Mouse (Mus musculus) hindbrain, embryonic 15.5 days (tissue): ENCODE measurements around the gene Pxdn. TPM values are rescaled to one million over a fixed set of nuclear protein-coding genes. Genes with fewer than 3 reads are reported as not detected.

ENCODE experiments used
- ATAC-seq: fragments of 200-750 bp; cut with Nextera tagmentation; 2 replicates; pipeline ENCODE4 v1.8.0; 2017; ENCODE audit warnings: low read depth, moderate number of reproducible peaks, moderate TSS enrichment; ENCODE audit not compliant: low FRiP score
- H3K27ac ChIP-seq: fragments of 300-500 bp; sonication (generic); replicated peaks from 2 replicates; pipeline ENCODE4 v1.5.1; 2015; ENCODE audit warnings: mild to moderate bottlenecking, inconsistent platforms
- H3K27me3 ChIP-seq: fragments of 300-500 bp; sonication (generic); 2 replicates; pipeline ENCODE4 v1.6.1; 2015; ENCODE audit warnings: control low read depth, inconsistent platforms
- H3K36me3 ChIP-seq: fragments of 300-500 bp; sonication (generic); 2 replicates; pipeline ENCODE4 v1.6.1; 2015; ENCODE audit warnings: control low read depth, inconsistent platforms
- H3K4me1 ChIP-seq: fragments of 300-500 bp; sonication (generic); replicated peaks from 2 replicates; pipeline ENCODE4 v1.6.1; 2015; ENCODE audit warnings: control low read depth, inconsistent platforms
- H3K4me2 ChIP-seq: fragments of 300-500 bp; sonication (generic); 2 replicates; pipeline ENCODE4 v1.6.1; 2015; ENCODE audit warnings: moderate library complexity, mild to moderate bottlenecking, inconsistent platforms
- H3K4me3 ChIP-seq: fragments of 300-500 bp; sonication (generic); 2 replicates; pipeline ENCODE4 v1.5.1; 2015; ENCODE audit warnings: mild to moderate bottlenecking, inconsistent platforms
- H3K9ac ChIP-seq: fragments of 300-500 bp; sonication (generic); 2 replicates; pipeline ENCODE4 v1.6.1; 2015; ENCODE audit warnings: inconsistent platforms
- H3K9me3 ChIP-seq: fragments of 300-500 bp; sonication (generic); 2 replicates; pipeline ENCODE4 v1.6.1; 2016; ENCODE audit warnings: control low read depth, inconsistent platforms
- WGBS: fragments of 180-500 bp; shearing (Covaris S2); methylation state at CpG from one replicate; pipeline ENCODE4 v1.1.7; 2015; 5-methylcytosine and 5-hydroxymethylcytosine counted together
- polyA plus RNA-seq: library from polyadenylated mRNA; unstranded; fragments of >200 nt; fragmentation: Nextera tagmentation; extraction: Ambion mirVana; gene quantifications from 2 replicates; pipeline ENCODE4 v1.2.1, GENCODE M21; 2015

The Pxdn gene
- polyA plus RNA-seq, 1 experiment from 2014 or later = 46.9 TPM

GRCm38 (mm10) chr12:30058044-30058443 lies 120.6 kb downstream of the Pxdn start:
- no peak overlapping the region for H3K4me3 ChIP-seq
- H3K36me3 ChIP-seq = no peaks in the 10 kb centered on the region
- WGBS = 79% methylated on average over 6 of the region's 6 CpGs
- ATAC-seq = no peak
- H3K27me3 ChIP-seq = no peaks in the 10 kb centered on the region
- no peak overlapping the region for H3K9ac ChIP-seq
- no peak overlapping the region for H3K4me2 ChIP-seq
- no peaks in the 10 kb centered on the region for H3K9me3 ChIP-seq
- H3K4me1 ChIP-seq = no peaks in the 10 kb centered on the region
- H3K27ac ChIP-seq = no peak overlapping the region

GRCm38 (mm10) chr12:30061503-30062117 lies 124.2 kb downstream of the Pxdn start:
- H3K4me2 ChIP-seq = no peak overlapping the region
- H3K36me3 ChIP-seq = no peaks in the 10 kb centered on the region
- no peak overlapping the region for H3K9ac ChIP-seq
- no peak overlapping the region for H3K4me3 ChIP-seq
- no peak overlapping the region for H3K27ac ChIP-seq
- H3K9me3 ChIP-seq = no peaks in the 10 kb centered on the region
- no peaks in the 10 kb centered on the region for H3K27me3 ChIP-seq
- H3K4me1 ChIP-seq = no peaks in the 10 kb centered on the region
- ATAC-seq = no peak
- 26% methylated on average over 1 of the region's 1 CpGs for WGBS

GRCm38 (mm10) chr12:30062118-30062505 lies 124.7 kb downstream of the Pxdn start:
- Histone ChIP-seq H3K4me3 (no peak overlapping the region), H3K4me1 (no peaks in the 10 kb centered on the region), H3K9ac (no peak overlapping the region), H3K27ac (no peak overlapping the region), H3K36me3 (no peaks in the 10 kb centered on the region), H3K4me2 (no peak overlapping the region), H3K9me3 (no peaks in the 10 kb centered on the region), H3K27me3 (no peaks in the 10 kb centered on the region)
- 36% methylated on average over 6 of the region's 6 CpGs for WGBS
- no peak for ATAC-seq

Other genes with a start within 250 kb of the Pxdn start
- gene Tpo, start 195.0 kb downstream of the Pxdn start, polyA plus RNA-seq = 0.20 and 0.27 TPM in 2 replicates